Mouse (Mus musculus) urinary bladder, adult 18-20 months (tissue): Measurements from ENCODE around the gene Tbl2.

Experiments used
- DNase-seq, 2 experiments: peaks; one replicate each; pipeline ENCODE4 v3.0.0; 2022; ENCODE audit warnings: low spot score in 2 of 2, mixed read lengths in 2 of 2

Gene Tbl2

GRCm38 (mm10) chr5:135186621-135187348 is 37.3 kb downstream of the Tbl2 start, which contains the start of gene Baz1b:
Gene Baz1b, plus strand, starts transcription at chr5:135187264.
- DNase-seq = peak; percentile 93 to 97

GRCm38 (mm10) chr5:135187349-135188213 is 38.1 kb downstream of the Tbl2 start:
- peak in 1 of 2 experiments; percentile 60 for DNase-seq

- no peak for DNase-seq
Measured at GRCm38 (mm10) chr5:135188214-135188554, 38.7 kb downstream of the Tbl2 start.

- no peak for DNase-seq
Measured at GRCm38 (mm10) chr5:135189281-135190022, 40.0 kb downstream of the Tbl2 start.

- DNase-seq = peak in 1 of 2 experiments; percentile 14
Measured at GRCm38 (mm10) chr5:135191620-135192019, 42.2 kb downstream of the Tbl2 start.

GRCm38 (mm10) chr5:135192431-135192830 is 43.0 kb downstream of the Tbl2 start:
- DNase-seq = no peak

- DNase-seq = no peak
Measured at GRCm38 (mm10) chr5:135196367-135196766, 46.9 kb downstream of the Tbl2 start.

- DNase-seq = no peak
Measured at GRCm38 (mm10) chr5:135202763-135203162, 53.3 kb downstream of the Tbl2 start.

- no peak for DNase-seq
Measured at GRCm38 (mm10) chr5:135208197-135208596, 58.7 kb downstream of the Tbl2 start.
